Mouse (Mus musculus): ENCODE measurements around the gene Gm42669. TPM values are rescaled to one million over a fixed set of nuclear protein-coding genes. Genes with fewer than 3 reads are reported as not detected.

The Gm42669 gene
- 0.02 and 0.06 TPM in 2 replicates for polyA plus RNA-seq (2012; rRNA removed)
- 0.06 TPM in 1 of 2 replicates, not detected in the other for polyA plus RNA-seq (2014; fragmentation: Nextera tagmentation; extraction: Ambion mirVana)

GRCm38 (mm10) chr5:107507321-107507720, at the start of gene Gm42669:
Gm42669 (plus strand) TSS chr5:107507621.
- Histone ChIP-seq H3K4me1 (replicated peaks; ENCODE audit: control insufficient read depth in 2 of 2, insufficient read depth in 2 of 2, low read length in 1 of 2) (no peaks in the 10 kb centered on the region), H3K27ac (no peak within 1 kb of the TSS), H3K9me3 (ENCODE audit: control insufficient read depth, low read length) (no peaks in the 10 kb centered on the region), H3K27me3 (ENCODE audit: control insufficient read depth, insufficient read depth, low read length) (no peaks in the 10 kb centered on the region), H3K36me3 (replicated peaks; ENCODE audit: control insufficient read depth, insufficient read depth, low read depth) (no peaks in the 10 kb centered on the region), H3K4me2 (ENCODE audit: low read depth) (no peak within 1 kb of the TSS), H3K4me3 (ENCODE audit: insufficient read depth in 1 of 2, low read depth in 2 of 2, low read length in 2 of 2) (no peak within 1 kb of the TSS), H3K9ac (replicated peaks) (no peak within 1 kb of the TSS)
- ATAC-seq (ENCODE audit: insufficient read depth) (no peak), DNase-seq (ENCODE audit: low read depth in 3 of 3, low spot score in 3 of 3) (no peak)
- TF ChIP-seq EP300 (IDR thresholded peaks at IDR 0.05; ENCODE audit: low read depth), result no peak
- TF ChIP-seq CTCF (IDR thresholded peaks at IDR 0.05; ENCODE audit: low read depth), result no peak
- WGBS (ENCODE audit: insufficient replicate concordance), result 62% methylated on average over 4 of the region's 4 CpGs

GRCm38 (mm10) chr5:107462147-107463076, 45.0 kb upstream of the Gm42669 start:
- H3K4me2 ChIP-seq (ENCODE audit: low read depth), result peak overlapping the region; percentile 45

GRCm38 (mm10) chr5:107466501-107466900, 40.9 kb upstream of the Gm42669 start:
- TF ChIP-seq CTCF (IDR thresholded peaks at IDR 0.05; ENCODE audit: low read depth), result no peak
- no peak for TF ChIP-seq EP300 (IDR thresholded peaks at IDR 0.05; ENCODE audit: low read depth)
- Histone ChIP-seq H3K9me3 (ENCODE audit: control insufficient read depth, low read length) (no peaks in the 10 kb centered on the region), H3K4me3 (ENCODE audit: insufficient read depth in 1 of 2, low read depth in 2 of 2, low read length in 2 of 2) (no peak overlapping the region), H3K4me2 (ENCODE audit: low read depth) (no peak overlapping the region), H3K27me3 (ENCODE audit: control insufficient read depth, insufficient read depth, low read length) (no peaks in the 10 kb centered on the region), H3K4me1 (replicated peaks; ENCODE audit: control insufficient read depth in 2 of 2, insufficient read depth in 2 of 2, low read length in 1 of 2) (peaks cover 25 to 27% of the 10 kb centered on the region in 2 experiments), H3K27ac (no peak overlapping the region), H3K36me3 (replicated peaks; ENCODE audit: control insufficient read depth, insufficient read depth, low read depth) (no peaks in the 10 kb centered on the region), H3K9ac (replicated peaks) (no peak overlapping the region)
- WGBS (ENCODE audit: insufficient replicate concordance), result 49% methylated on average over 5 of the region's 5 CpGs
- ATAC-seq (ENCODE audit: insufficient read depth) (no peak), DNase-seq (ENCODE audit: low read depth in 3 of 3, low spot score in 3 of 3) (no peak)

More at GRCm38 (mm10) chr5:107462147-107463076, 45.0 kb upstream of the Gm42669 start:
- DNase-seq (ENCODE audit: low read depth in 3 of 3, low spot score in 3 of 3) (peak; percentile 39 to 47 (median 41)), ATAC-seq (ENCODE audit: insufficient read depth) (peak; percentile 86)
- H3K4me3 ChIP-seq (ENCODE audit: insufficient read depth in 1 of 2, low read depth in 2 of 2, low read length in 2 of 2), result no peak overlapping the region
- H3K4me1 ChIP-seq (replicated peaks; ENCODE audit: control insufficient read depth in 2 of 2, insufficient read depth in 2 of 2, low read length in 1 of 2), result peaks cover 10 to 13% of the 10 kb centered on the region in 2 experiments
- no peak overlapping the region for H3K9ac ChIP-seq (replicated peaks)
- TF ChIP-seq CTCF (IDR thresholded peaks at IDR 0.05; ENCODE audit: low read depth), result no peak
- peak; percentile 58 for TF ChIP-seq EP300 (IDR thresholded peaks at IDR 0.05; ENCODE audit: low read depth)
- H3K36me3 ChIP-seq (replicated peaks; ENCODE audit: control insufficient read depth, insufficient read depth, low read depth), result no peaks in the 10 kb centered on the region
- no peaks in the 10 kb centered on the region for H3K27me3 ChIP-seq (ENCODE audit: control insufficient read depth, insufficient read depth, low read length)
- peak overlapping the region; percentile 24 for H3K27ac ChIP-seq
- 21% methylated on average over 4 of the region's 4 CpGs for WGBS (ENCODE audit: insufficient replicate concordance)
- no peaks in the 10 kb centered on the region for H3K9me3 ChIP-seq (ENCODE audit: control insufficient read depth, low read length)

GRCm38 (mm10) chr5:107467098-107467497, 40.3 kb upstream of the Gm42669 start:
- Histone ChIP-seq H3K36me3 (replicated peaks; ENCODE audit: control insufficient read depth, insufficient read depth, low read depth) (no peaks in the 10 kb centered on the region), H3K4me2 (ENCODE audit: low read depth) (no peak overlapping the region), H3K27ac (no peak overlapping the region), H3K4me3 (ENCODE audit: insufficient read depth in 1 of 2, low read depth in 2 of 2, low read length in 2 of 2) (no peak overlapping the region), H3K9ac (replicated peaks) (no peak overlapping the region), H3K4me1 (replicated peaks; ENCODE audit: control insufficient read depth in 2 of 2, insufficient read depth in 2 of 2, low read length in 1 of 2) (peaks cover 24 to 25% of the 10 kb centered on the region in 2 experiments), H3K9me3 (ENCODE audit: control insufficient read depth, low read length) (no peaks in the 10 kb centered on the region), H3K27me3 (ENCODE audit: control insufficient read depth, insufficient read depth, low read length) (no peaks in the 10 kb centered on the region)
- ATAC-seq (ENCODE audit: insufficient read depth) (no peak), DNase-seq (ENCODE audit: low read depth in 3 of 3, low spot score in 3 of 3) (no peak)
- WGBS (ENCODE audit: insufficient replicate concordance), result 74% methylated on average over 4 of the region's 4 CpGs
- no peak for TF ChIP-seq EP300 (IDR thresholded peaks at IDR 0.05; ENCODE audit: low read depth)
- no peak for TF ChIP-seq CTCF (IDR thresholded peaks at IDR 0.05; ENCODE audit: low read depth)
